Mouse (Mus musculus): ENCODE results near the gene Pip4k2b.
A peak's percentile ranks its signal among the peaks of the same experiment; 100 is the strongest.
"Not testable (repeated sequence)": the region's sequence is repeated elsewhere in the genome, so short reads cannot be mapped to it uniquely, and the experiment has no call there.

The Pip4k2b gene

GRCm38 (mm10) chr11:97753277-97753676 is 8.8 kb upstream of the Pip4k2b start:
- no peak for DNase-seq (ENCODE audit: low spot score in 2 of 2)

GRCm38 (mm10) chr11:97748496-97748895 is 4.0 kb upstream of the Pip4k2b start:
- DNase-seq (ENCODE audit: low spot score in 2 of 2): no peak

- DNase-seq (ENCODE audit: low spot score in 2 of 2): no peak
Observed at GRCm38 (mm10) chr11:97747773-97748172, 3.3 kb upstream of the Pip4k2b start.

GRCm38 (mm10) chr11:97745331-97745721 is 822 bp upstream of the Pip4k2b start:
- no peak for DNase-seq (ENCODE audit: low spot score in 2 of 2)

- DNase-seq (ENCODE audit: low spot score in 2 of 2): peak; percentile 98 to 99
Observed at GRCm38 (mm10) chr11:97744718-97745330, 320 bp upstream of the Pip4k2b start.

- no peak for DNase-seq (ENCODE audit: low spot score in 2 of 2)
Observed at GRCm38 (mm10) chr11:97743423-97743822, 1.1 kb downstream of the Pip4k2b start.

- DNase-seq (ENCODE audit: low spot score in 2 of 2): no peak
Observed at GRCm38 (mm10) chr11:97742591-97742990, 1.9 kb downstream of the Pip4k2b start.

GRCm38 (mm10) chr11:97742157-97742556 is 2.3 kb downstream of the Pip4k2b start:
- no peak for DNase-seq (ENCODE audit: low spot score in 2 of 2)

GRCm38 (mm10) chr11:97740190-97740589 is 4.3 kb downstream of the Pip4k2b start:
- DNase-seq (ENCODE audit: low spot score in 2 of 2): no peak

GRCm38 (mm10) chr11:97739155-97739554 is 5.3 kb downstream of the Pip4k2b start:
- peak in 1 of 2 experiments; percentile 48 for DNase-seq (ENCODE audit: low spot score in 2 of 2)

GRCm38 (mm10) chr11:97738703-97739102 is 5.8 kb downstream of the Pip4k2b start:
- peak in 1 of 2 experiments; percentile 61 for DNase-seq (ENCODE audit: low spot score in 2 of 2)

GRCm38 (mm10) chr11:97737600-97737999 is 6.9 kb downstream of the Pip4k2b start:
- no peak for DNase-seq (ENCODE audit: low spot score in 2 of 2)

GRCm38 (mm10) chr11:97736645-97737044 is 7.9 kb downstream of the Pip4k2b start:
- no peak for DNase-seq (ENCODE audit: low spot score in 2 of 2)

- DNase-seq (ENCODE audit: low spot score in 2 of 2): not testable (repeated sequence)
Observed at GRCm38 (mm10) chr11:97734810-97735209, 9.7 kb downstream of the Pip4k2b start.

GRCm38 (mm10) chr11:97733689-97734088 is 10.8 kb downstream of the Pip4k2b start:
- DNase-seq (ENCODE audit: low spot score in 2 of 2): no peak

GRCm38 (mm10) chr11:97728730-97729129 is 15.8 kb downstream of the Pip4k2b start:
- no peak for DNase-seq (ENCODE audit: low spot score in 2 of 2)

- DNase-seq (ENCODE audit: low spot score in 2 of 2): no peak
Observed at GRCm38 (mm10) chr11:97728311-97728710, 16.2 kb downstream of the Pip4k2b start.

- no peak for DNase-seq (ENCODE audit: low spot score in 2 of 2)
Observed at GRCm38 (mm10) chr11:97723709-97724108, 20.8 kb downstream of the Pip4k2b start.

GRCm38 (mm10) chr11:97721338-97721737 is 23.2 kb downstream of the Pip4k2b start:
- no peak for DNase-seq (ENCODE audit: low spot score in 2 of 2)

GRCm38 (mm10) chr11:97719041-97719440 is 25.5 kb downstream of the Pip4k2b start:
- DNase-seq (ENCODE audit: low spot score in 2 of 2): no peak

GRCm38 (mm10) chr11:97718281-97718860 is 26.1 kb downstream of the Pip4k2b start:
- DNase-seq (ENCODE audit: low spot score in 2 of 2): peak in 1 of 2 experiments; percentile 54

GRCm38 (mm10) chr11:97717369-97718280 is 26.9 kb downstream of the Pip4k2b start:
- no peak for DNase-seq (ENCODE audit: low spot score in 2 of 2)

- no peak for DNase-seq (ENCODE audit: low spot score in 2 of 2)
Observed at GRCm38 (mm10) chr11:97716021-97716420, 28.5 kb downstream of the Pip4k2b start.

All from spleen, postnatal 10 days (tissue).